Mouse (Mus musculus) brain, embryonic 14.5 days (tissue): ENCODE results near the gene Oas1d. TPM values are rescaled to one million over a fixed set of nuclear protein-coding genes. Genes with fewer than 3 reads are reported as not detected.
"Not testable (repeated sequence)": the region's sequence is repeated elsewhere in the genome, so short reads cannot be mapped to it uniquely, and the experiment has no call there.

Source experiments
- DNase-seq: peaks from one replicate; pipeline ENCODE4 v3.0.0-alpha.2; 2011; ENCODE audit warnings: low read depth
- CTCF ChIP-seq: fragments of 200-500 bp; IDR thresholded peaks from 2 replicates; pipeline ENCODE4 v1.5.1; 2012; ENCODE audit warnings: inconsistent platforms, mild to moderate bottlenecking, moderate library complexity, borderline replicate concordance; ENCODE audit not compliant: insufficient read depth, insufficient read length; ENCODE audit errors: extremely low read depth
- POLR2A ChIP-seq: fragments of 200-500 bp; IDR thresholded peaks from 2 replicates; pipeline ENCODE4 v1.6.1; 2012; ENCODE audit warnings: mild to moderate bottlenecking, inconsistent platforms, borderline replicate concordance; ENCODE audit not compliant: poor library complexity, insufficient read depth, insufficient read length, severe bottlenecking; ENCODE audit errors: extremely low read depth
- polyA plus RNA-seq: library from polyadenylated mRNA; depleted of rRNA; stranded (reverse); fragments of >200 nt; gene quantifications from 2 replicates; pipeline ENCODE4 v1.2.3, GENCODE M21; 2012

Gene Oas1d
- polyA plus RNA-seq, 1 experiment = not detected

- DNase-seq = no peak
- no peak for TF ChIP-seq POLR2A
These were observed 23.3 kb upstream of the Oas1d start for GRCm38 (mm10) chr5:120890991-120891390.

DNA sequence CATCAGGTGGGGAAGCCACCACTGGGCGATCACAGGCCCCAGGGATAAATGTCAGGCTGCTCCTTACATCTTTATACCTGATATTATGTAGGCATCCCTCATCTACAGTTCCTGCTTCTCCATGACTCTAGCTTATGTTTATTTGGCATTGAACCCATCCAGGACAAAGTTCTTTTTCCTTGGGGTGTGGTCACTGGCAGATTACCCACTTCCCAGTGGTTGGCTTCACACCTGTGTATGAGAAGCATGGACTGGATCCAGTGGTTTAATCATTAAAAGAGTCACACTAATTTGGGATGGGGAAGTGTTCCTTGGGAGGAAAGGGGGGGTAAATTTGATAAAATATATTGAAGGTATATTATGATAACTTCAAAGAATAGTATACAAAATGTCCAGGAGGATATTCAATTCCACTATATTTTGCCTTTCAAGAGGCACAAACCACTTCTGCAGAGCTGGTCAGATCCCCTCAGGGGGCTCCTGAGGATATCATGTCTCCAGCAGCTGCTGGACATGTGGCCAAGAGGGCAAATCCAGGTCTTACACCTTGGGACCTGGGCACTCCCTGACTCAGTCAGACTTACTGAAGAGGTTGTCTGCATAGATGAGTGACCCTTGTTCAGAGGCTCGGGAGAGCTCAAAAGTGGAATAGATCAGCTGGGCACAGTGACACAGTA lies 22.6 kb upstream of the Oas1d start:
- DNase-seq = not testable (repeated sequence)

GRCm38 (mm10) chr5:120892243-120892660 lies 22.1 kb upstream of the Oas1d start:
- DNase-seq = no peak
- TF ChIP-seq CTCF (no peak), POLR2A (no peak)

- DNase-seq = not testable (repeated sequence)
These were observed 20.5 kb upstream of the Oas1d start for GRCm38 (mm10) chr5:120893866-120894265.

DNA sequence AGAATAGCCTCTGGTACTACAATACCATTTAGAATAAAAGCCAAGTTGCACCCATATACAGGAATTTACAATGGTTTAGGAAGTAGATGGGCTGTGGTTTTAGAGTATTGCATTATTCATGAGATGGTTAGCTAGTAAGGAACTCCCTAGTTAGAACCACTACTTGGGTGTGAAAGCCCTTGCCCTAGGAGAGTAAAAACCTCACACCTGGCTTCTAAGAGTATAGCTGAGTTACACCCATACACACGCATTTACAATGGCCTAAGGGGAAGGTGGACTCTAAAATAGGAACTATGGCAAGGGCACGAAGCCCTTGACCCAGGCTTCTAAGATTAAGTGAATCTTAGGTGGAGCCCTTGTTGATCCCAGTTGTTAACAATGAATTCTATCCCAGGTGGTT lies 19.6 kb upstream of the Oas1d start:
- DNase-seq = not testable (repeated sequence)

- TF ChIP-seq CTCF = no peak
- no peak for TF ChIP-seq POLR2A
- DNase-seq = peak; percentile 6
These were observed 19.0 kb upstream of the Oas1d start for GRCm38 (mm10) chr5:120895231-120895900.

DNA sequence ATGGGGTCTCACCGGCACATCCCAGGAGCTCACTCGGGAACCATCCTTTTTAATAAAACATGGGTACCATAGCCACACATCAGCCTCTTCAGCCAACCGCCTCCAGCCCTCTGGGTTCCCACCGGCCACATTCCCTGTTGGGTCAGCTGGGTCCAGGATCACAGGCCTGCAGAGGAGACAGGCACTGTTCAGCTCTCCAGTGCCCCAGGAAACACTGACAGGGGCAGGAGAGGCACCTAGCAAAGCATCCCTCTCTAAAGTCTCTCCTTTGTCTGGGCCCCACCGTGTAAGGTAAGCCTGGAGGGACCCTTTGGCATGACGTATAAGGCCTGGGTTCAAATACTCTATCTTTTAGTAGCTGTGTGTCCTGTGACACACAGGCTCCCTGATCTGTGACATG lies 16.0 kb upstream of the Oas1d start:
- DNase-seq = no peak
- TF ChIP-seq POLR2A (no peak), CTCF (no peak)

GRCm38 (mm10) chr5:120898726-120899125 lies 15.6 kb upstream of the Oas1d start:
- DNase-seq = no peak
- TF ChIP-seq POLR2A (no peak), CTCF (no peak)

- no peak for DNase-seq
- TF ChIP-seq CTCF (no peak), POLR2A (no peak)
These were observed 13.7 kb upstream of the Oas1d start for GRCm38 (mm10) chr5:120900666-120901065.

DNA sequence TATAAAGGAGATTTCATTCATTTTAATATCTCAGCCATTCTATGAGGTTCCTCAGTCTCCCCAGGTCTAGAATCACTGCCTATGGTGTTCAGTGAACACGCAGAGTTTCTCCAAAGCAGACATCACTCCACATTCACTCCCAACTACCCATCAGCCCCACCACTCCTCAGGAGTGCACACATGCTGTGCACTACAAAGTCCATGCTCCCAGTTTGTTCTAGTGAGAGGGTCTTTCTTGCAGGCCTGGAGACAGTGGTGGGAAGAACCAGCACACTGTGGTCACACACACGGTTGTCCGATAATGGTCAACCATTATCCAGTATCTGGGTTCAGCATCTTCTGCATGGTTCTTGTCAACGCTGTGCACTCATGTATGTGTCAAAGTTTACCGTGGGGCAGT lies 12.3 kb upstream of the Oas1d start:
- no peak for DNase-seq
- TF ChIP-seq POLR2A (no peak), CTCF (no peak)

- not testable (repeated sequence) for DNase-seq
These were observed 7.3 kb upstream of the Oas1d start, which contains the start of gene Oas1a for GRCm38 (mm10) chr5:120906791-120907733. Oas1a (minus strand) TSS chr5:120907521.

DNA sequence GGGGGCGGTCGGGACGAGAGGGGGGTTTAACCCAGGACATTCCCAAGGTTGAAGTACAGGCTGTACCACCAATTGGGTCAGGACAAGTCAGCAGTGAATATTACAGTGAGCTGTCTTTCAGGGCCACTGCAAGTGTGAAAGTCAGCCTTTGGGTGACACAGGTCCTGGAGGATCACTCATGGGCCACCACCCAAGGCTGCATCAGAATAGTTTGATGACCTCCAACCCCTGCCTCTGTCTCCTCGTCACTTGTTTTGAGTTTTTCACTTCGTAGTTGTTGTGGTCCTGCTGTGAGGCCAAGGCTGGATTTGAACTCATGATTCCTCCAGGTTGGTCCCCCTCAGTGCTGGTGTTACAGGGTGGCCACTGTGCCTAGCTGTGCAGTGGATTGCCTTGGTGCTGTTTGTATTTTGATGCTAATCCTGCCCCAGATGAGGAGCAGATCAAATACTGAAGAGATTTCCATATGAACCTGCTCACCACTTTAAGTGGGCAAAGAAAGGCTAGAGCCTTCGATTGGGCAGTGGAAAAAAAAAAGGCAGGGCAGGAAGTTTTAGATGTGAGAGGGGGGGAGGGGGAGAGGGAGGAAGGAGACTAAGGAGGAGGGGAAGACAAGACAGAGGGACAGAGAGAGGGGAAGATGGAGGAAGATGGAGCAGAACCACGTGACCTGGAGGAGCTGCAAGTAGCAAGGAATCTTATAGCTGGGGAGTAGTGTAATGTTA lies 6.0 kb upstream of the Oas1d start:
- no peak for TF ChIP-seq CTCF
- no peak for TF ChIP-seq POLR2A
- DNase-seq = no peak

GRCm38 (mm10) chr5:120919156-120919935 lies 5.0 kb downstream of the Oas1d start:
- DNase-seq = not testable (repeated sequence)
